Mouse (Mus musculus) MEL (cell line): ENCODE results near the gene Mobp. TPM values are rescaled to one million over a fixed set of nuclear protein-coding genes. Genes with fewer than 3 reads are reported as not detected.
A peak's percentile ranks its signal among the peaks of the same experiment; 100 is the strongest.

Experiments
- DNase-seq: peaks from one replicate; pipeline ENCODE4 v3.0.0; 2011; ENCODE audit warnings: low read depth, low spot score
- H3K27ac ChIP-seq: 2 replicates; pipeline ENCODE4 v1.5.1; 2012; ENCODE audit warnings: low read depth, mild to moderate bottlenecking, control low read depth, low read length, moderate library complexity; ENCODE audit not compliant: control insufficient read depth
- H3K27me3 ChIP-seq, 2 experiments: fragments of 150-350 bp in 1 of 2; sonication (generic) in 1 of 2; 2 replicates each; pipeline ENCODE4 v1.6.1; 2012; ENCODE audit warnings: low read length in 2 of 2, mild to moderate bottlenecking in 2 of 2, improper control_type of control experiment in 1 of 2, moderate library complexity in 1 of 2; ENCODE audit not compliant: insufficient read depth in 2 of 2, control insufficient read depth in 1 of 2
- H3K36me3 ChIP-seq, 2 experiments: 2 replicates each; pipeline ENCODE4 v1.6.1; 2012 to 2014; ENCODE audit warnings: low read length in 2 of 2, improper control_type of control experiment in 1 of 2, inconsistent platforms in 1 of 2, mild to moderate bottlenecking in 1 of 2; ENCODE audit not compliant: insufficient read depth in 2 of 2, control insufficient read depth in 1 of 2
- H3K4me1 ChIP-seq, 2 experiments: fragments of 150-350 bp in 1 of 2; sonication (generic) in 1 of 2; 2 replicates each; pipeline ENCODE4 v1.6.1; 2012; ENCODE audit warnings: low read length in 2 of 2, improper control_type of control experiment in 1 of 2, mild to moderate bottlenecking in 1 of 2; ENCODE audit not compliant: insufficient read depth in 2 of 2, control insufficient read depth in 1 of 2
- H3K4me3 ChIP-seq, 2 experiments: fragments of 150-350 bp in 1 of 2; sonication (generic) in 1 of 2; 2 replicates each; pipeline ENCODE4 v1.5.1; 2012; ENCODE audit warnings: low read depth in 2 of 2, low read length in 2 of 2, mild to moderate bottlenecking in 2 of 2, moderate library complexity in 2 of 2, control low read depth in 1 of 2, improper control_type of control experiment in 1 of 2; ENCODE audit not compliant: control insufficient read depth in 1 of 2, insufficient read depth in 1 of 2
- H3K79me2 ChIP-seq: 2 replicates; pipeline ENCODE4 v1.6.1; 2012; ENCODE audit warnings: mild to moderate bottlenecking, low read length, moderate library complexity; ENCODE audit not compliant: control insufficient read depth, poor library complexity, insufficient read depth
- H3K9ac ChIP-seq: 2 replicates; pipeline ENCODE4 v1.6.1; 2012; ENCODE audit warnings: low read depth, mild to moderate bottlenecking, control low read depth, low read length, moderate library complexity; ENCODE audit not compliant: control insufficient read depth, poor library complexity, severe bottlenecking
- H3K9me3 ChIP-seq: fragments of 150-350 bp; sonication (generic); replicated peaks from 2 replicates; pipeline ENCODE4 v1.6.1; 2012; ENCODE audit warnings: mild to moderate bottlenecking, low read length, improper control_type of control experiment, moderate library complexity; ENCODE audit not compliant: insufficient read depth
- CHD2 ChIP-seq: IDR thresholded peaks from 2 replicates; pipeline ENCODE4 v1.6.1; 2011; ENCODE audit warnings: low read length, improper control_type of control experiment
- CTCF ChIP-seq, 3 experiments: IDR thresholded peaks in 2 of 3; conservative IDR thresholded peaks in 1 of 3; 2 replicates each; pipeline ENCODE4 v1.5.1; 2011 to 2012; ENCODE audit warnings: low read length in 3 of 3, low read depth in 2 of 3, mild to moderate bottlenecking in 2 of 3, improper control_type of control experiment in 1 of 3, inconsistent platforms in 1 of 3, mixed read lengths in 1 of 3, moderate library complexity in 1 of 3; ENCODE audit not compliant: control insufficient read depth in 1 of 3, insufficient read depth in 1 of 3, poor library complexity in 1 of 3, severe bottlenecking in 1 of 3
- ELF1 ChIP-seq: IDR thresholded peaks from 2 replicates; pipeline ENCODE4 v1.6.1; 2014; ENCODE audit warnings: low read depth, mild to moderate bottlenecking, inconsistent platforms, low read length, improper control_type of control experiment, moderate library complexity
- GABPA ChIP-seq: IDR thresholded peaks from 2 replicates; pipeline ENCODE4 v1.6.1; 2012; ENCODE audit warnings: low read depth, mild to moderate bottlenecking, inconsistent platforms, low read length, improper control_type of control experiment, moderate library complexity
- JUND ChIP-seq: IDR thresholded peaks from 2 replicates; pipeline ENCODE4 v1.6.1; 2011; ENCODE audit warnings: low read depth, mild to moderate bottlenecking, improper control_type of control experiment, low read length
- MAFK ChIP-seq: IDR thresholded peaks from 2 replicates; pipeline ENCODE4 v1.6.1; 2011; ENCODE audit warnings: low read depth, mild to moderate bottlenecking, low read length, improper control_type of control experiment, borderline replicate concordance
- MEF2A ChIP-seq: IDR thresholded peaks from 2 replicates; pipeline ENCODE4 v1.6.1; 2014; ENCODE audit warnings: low read depth, mild to moderate bottlenecking, inconsistent platforms, low read length, improper control_type of control experiment; ENCODE audit not compliant: poor library complexity, insufficient replicate concordance, severe bottlenecking; ENCODE audit errors: extremely low read depth
- MXI1 ChIP-seq: IDR thresholded peaks from 2 replicates; pipeline ENCODE4 v1.6.1; 2011; ENCODE audit warnings: mild to moderate bottlenecking, low read depth, low read length, improper control_type of control experiment
- MYB ChIP-seq: IDR thresholded peaks from 2 replicates; pipeline ENCODE4 v1.6.1; 2011; ENCODE audit warnings: mild to moderate bottlenecking, low read depth, low read length, improper control_type of control experiment
- MYC ChIP-seq: IDR thresholded peaks from 2 replicates; pipeline ENCODE4 v1.6.1; 2011; ENCODE audit warnings: low read depth, mild to moderate bottlenecking, low read length, improper control_type of control experiment, moderate library complexity
- POLR2AphosphoS2 ChIP-seq: IDR thresholded peaks from 2 replicates; pipeline ENCODE4 v1.6.1; 2011; ENCODE audit warnings: low read length, improper control_type of control experiment
- POLR2AphosphoS5 ChIP-seq: IDR thresholded peaks from 2 replicates; pipeline ENCODE4 v1.6.1; 2012; ENCODE audit warnings: low read depth, borderline replicate concordance, mild to moderate bottlenecking, inconsistent platforms, low read length, moderate library complexity, mixed read lengths
- RAD21 ChIP-seq: IDR thresholded peaks from 2 replicates; pipeline ENCODE4 v1.6.1; 2011; ENCODE audit warnings: mild to moderate bottlenecking, low read depth, low read length, improper control_type of control experiment
- SMC3 ChIP-seq: IDR thresholded peaks from 2 replicates; pipeline ENCODE4 v1.6.1; 2011; ENCODE audit warnings: low read depth, low read length, improper control_type of control experiment
- TAL1 ChIP-seq: IDR thresholded peaks from 2 replicates; pipeline ENCODE4 v1.6.1; 2012; ENCODE audit warnings: mild to moderate bottlenecking, inconsistent platforms, low read length, moderate library complexity, mixed read lengths
- UBTF ChIP-seq: IDR thresholded peaks from 2 replicates; pipeline ENCODE4 v1.6.1; 2012; ENCODE audit warnings: low read depth, mild to moderate bottlenecking, inconsistent platforms, low read length, improper control_type of control experiment, moderate library complexity, borderline replicate concordance; ENCODE audit not compliant: insufficient read depth
- USF1 ChIP-seq: IDR thresholded peaks from 2 replicates; pipeline ENCODE4 v1.6.1; 2014; ENCODE audit warnings: low read depth, mild to moderate bottlenecking, inconsistent platforms, low read length, improper control_type of control experiment, moderate library complexity
- USF2 ChIP-seq, 2 experiments: IDR thresholded peaks; 2 replicates each; pipeline ENCODE4 v1.6.1; 2011 to 2012; ENCODE audit warnings: improper control_type of control experiment in 2 of 2, low read length in 2 of 2, borderline replicate concordance in 1 of 2, inconsistent platforms in 1 of 2, low read depth in 1 of 2, mild to moderate bottlenecking in 1 of 2; ENCODE audit not compliant: insufficient read depth in 1 of 2
- ZC3H11A ChIP-seq: IDR thresholded peaks from 2 replicates; pipeline ENCODE4 v1.6.1; 2012; ENCODE audit warnings: low read depth, mild to moderate bottlenecking, inconsistent platforms, low read length, improper control_type of control experiment
- ZMIZ1 ChIP-seq: IDR thresholded peaks from 2 replicates; pipeline ENCODE4 v1.6.1; 2012; ENCODE audit warnings: low read depth, mild to moderate bottlenecking, inconsistent platforms, low read length, improper control_type of control experiment, moderate library complexity
- polyA plus RNA-seq, 2 experiments: library from polyadenylated mRNA; stranded (reverse) in 1 of 2; unstranded in 1 of 2; fragments of >175 nt in 1 of 2; fragments of >200 nt in 1 of 2; gene quantifications; 2 replicates each; pipeline versions ENCODE4 v1.2.1 to v1.2.4; 2012; ENCODE audit warnings: low replicate concordance in 2 of 2, low read depth in 1 of 2; ENCODE audit not compliant: insufficient read length in 2 of 2, insufficient read depth in 1 of 2, missing spikeins in 1 of 2
- total RNA-seq: library from RNA; depleted of rRNA; stranded (reverse); fragments of 300-350 nt; gene quantifications from 2 replicates; pipeline ENCODE4 v1.2.3, GENCODE M21; 2012

The Mobp gene
- total and polyA plus RNA-seq, 3 experiments = not detected

DNA sequence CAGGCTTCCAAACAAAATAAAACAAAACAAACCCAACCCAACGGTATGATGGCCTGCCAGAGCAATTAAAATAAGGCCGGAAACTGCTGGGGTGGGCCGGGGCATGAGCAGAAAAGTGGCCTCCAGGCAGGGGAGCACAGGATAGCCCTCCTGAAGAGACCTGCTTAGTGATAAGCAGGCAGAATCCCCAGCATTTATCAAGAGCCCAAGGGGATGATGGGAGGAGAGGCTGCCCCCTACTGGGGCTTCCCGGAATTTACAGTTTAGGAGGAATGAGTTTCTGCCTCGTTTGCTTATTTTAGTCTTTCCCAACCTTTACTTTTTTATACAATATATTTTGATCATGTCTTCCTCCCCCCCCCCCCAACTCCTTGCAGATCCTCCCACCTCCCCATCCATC is 37.3 kb downstream of the Mobp start:
- Histone ChIP-seq H3K4me3 (no peak overlapping the region), H3K36me3 (no peaks in the 10 kb centered on the region), H3K79me2 (no peaks in the 10 kb centered on the region), H3K27me3 (peaks cover 0 to 2% of the 10 kb centered on the region in 2 experiments; a peak in 2 of 4 replicates), H3K9ac (no peak overlapping the region), H3K27ac (no peak overlapping the region), H3K4me1 (no peaks in the 10 kb centered on the region), H3K9me3 (no peaks in the 10 kb centered on the region)
- DNase-seq = peak; percentile 11
- TF ChIP-seq SMC3 = peak; percentile 42
- TF ChIP-seq GABPA = no peak
- no peak for TF ChIP-seq MAFK
- TF ChIP-seq MXI1 = no peak
- TF ChIP-seq POLR2AphosphoS2 = no peak
- no peak for TF ChIP-seq ZMIZ1
- TF ChIP-seq TAL1 = no peak
- TF ChIP-seq POLR2AphosphoS5 = no peak
- TF ChIP-seq RAD21 = peak; percentile 29
- TF ChIP-seq ZC3H11A = no peak
- no peak for TF ChIP-seq USF2 (IDR thresholded peaks at IDR 0.05; ENCODE audit: borderline replicate concordance in 1 of 2, insufficient read depth in 1 of 2, low read depth in 1 of 2, low read length in 2 of 2)
- TF ChIP-seq CTCF (IDR thresholded peaks at IDR 0.05 in 2 of 3, conservative IDR thresholded peaks at IDR 0.05 in 1 of 3; ENCODE audit: control insufficient read depth in 1 of 3, insufficient read depth in 1 of 3, low read depth in 2 of 3, low read length in 3 of 3, poor library complexity in 1 of 3, severe bottlenecking in 1 of 3) = peak; percentile 44 to 55 (median 53); a peak in 5 of 6 replicates
- TF ChIP-seq MEF2A = no peak

DNA sequence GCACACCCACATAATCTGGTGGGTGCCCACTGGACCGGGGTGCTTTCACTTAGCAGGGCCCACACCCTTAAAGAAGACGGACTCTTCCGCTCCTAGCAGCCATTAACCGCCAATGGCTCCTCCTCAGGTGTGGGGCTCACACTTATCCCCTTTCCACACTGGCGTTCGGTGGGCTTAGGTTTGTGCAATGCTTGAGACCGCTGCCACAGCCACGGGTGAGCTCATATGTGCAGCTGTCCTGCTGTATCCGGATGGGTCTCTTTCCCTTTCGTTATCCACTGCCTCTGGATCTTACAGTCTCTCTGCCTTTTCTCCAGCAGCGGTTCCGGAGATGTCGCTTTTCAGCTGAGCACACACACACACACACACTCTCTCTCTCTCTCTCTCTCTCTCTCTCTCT is 41.4 kb downstream of the Mobp start:
- peaks cover 0 to 2% of the 10 kb centered on the region in 2 experiments; a peak in 2 of 4 replicates for H3K27me3 ChIP-seq
- TF ChIP-seq UBTF (no peak), USF1 (no peak), JUND (no peak), SMC3 (no peak), ELF1 (no peak), ZC3H11A (no peak), MYB (no peak), CHD2 (no peak), USF2 (IDR thresholded peaks at IDR 0.05; ENCODE audit: borderline replicate concordance in 1 of 2, insufficient read depth in 1 of 2, low read depth in 1 of 2, low read length in 2 of 2) (no peak), MEF2A (no peak), MAFK (no peak), MYC (no peak)
- no peaks in the 10 kb centered on the region for H3K36me3 ChIP-seq
- no peaks in the 10 kb centered on the region for H3K4me1 ChIP-seq
- no peaks in the 10 kb centered on the region for H3K9me3 ChIP-seq
- no peak overlapping the region for H3K27ac ChIP-seq
- no peaks in the 10 kb centered on the region for H3K79me2 ChIP-seq
- DNase-seq = no peak
- H3K4me3 ChIP-seq = no peak overlapping the region
- no peak overlapping the region for H3K9ac ChIP-seq
